Mouse (Mus musculus): ENCODE results near the gene Adam19. TPM values are rescaled to one million over a fixed set of nuclear protein-coding genes. Genes with fewer than 3 reads are reported as not detected.
A peak's percentile ranks its signal among the peaks of the same experiment; 100 is the strongest.

Gene Adam19
- total and polyA plus RNA-seq, 2 experiments from 2014 or later, result 15.8 to 67.9 TPM

GRCm38 (mm10) chr11:46060651-46061020 is 4.8 kb downstream of the Adam19 start:
- Histone ChIP-seq H3K36me3 (replicated peaks; ENCODE audit: control insufficient read depth, insufficient read depth, low read length) (peaks cover 27% of the 10 kb centered on the region), H3K27ac (ENCODE audit: low read depth) (peak overlapping the region; percentile 36), H3K4me3 (ENCODE audit: low read depth, low read length) (no peak overlapping the region), H3K4me2 (ENCODE audit: low read depth, low read length) (no peak overlapping the region), H3K27me3 (ENCODE audit: control insufficient read depth, insufficient read depth, low read length) (no peaks in the 10 kb centered on the region), H3K4me1 (ENCODE audit: control insufficient read depth, insufficient read depth) (peaks cover 67% of the 10 kb centered on the region), H3K9ac (replicated peaks; ENCODE audit: low read depth, low read length) (no peak overlapping the region), H3K9me3 (replicated peaks; ENCODE audit: control insufficient read depth, low read length) (no peaks in the 10 kb centered on the region)
- ATAC-seq (ENCODE audit: insufficient read depth, low read depth), result no peak
- 61% methylated on average over 5 of the region's 5 CpGs for WGBS
- no peak for TF ChIP-seq EP300 (IDR thresholded peaks at IDR 0.05; ENCODE audit: low read depth)
- TF ChIP-seq CTCF (IDR thresholded peaks at IDR 0.05; ENCODE audit: low read depth), result no peak
- no peak for DNase-seq (ENCODE audit: low spot score)

GRCm38 (mm10) chr11:46061776-46062445 is 6.1 kb downstream of the Adam19 start:
- H3K4me1 ChIP-seq (ENCODE audit: control insufficient read depth, insufficient read depth), result peaks cover 80% of the 10 kb centered on the region
- no peak for DNase-seq (ENCODE audit: low spot score)
- no peak for TF ChIP-seq CTCF (IDR thresholded peaks at IDR 0.05; ENCODE audit: low read depth)
- TF ChIP-seq EP300 (IDR thresholded peaks at IDR 0.05; ENCODE audit: low read depth), result no peak
- H3K4me3 ChIP-seq (ENCODE audit: low read depth, low read length), result no peak overlapping the region
- WGBS, result 53% methylated on average over 6 of the region's 6 CpGs
- H3K4me2 ChIP-seq (ENCODE audit: low read depth, low read length), result no peak overlapping the region
- ATAC-seq (ENCODE audit: insufficient read depth, low read depth), result no peak
- peak overlapping the region; percentile 95 for H3K27ac ChIP-seq (ENCODE audit: low read depth)
- H3K27me3 ChIP-seq (ENCODE audit: control insufficient read depth, insufficient read depth, low read length), result no peaks in the 10 kb centered on the region
- H3K9me3 ChIP-seq (replicated peaks; ENCODE audit: control insufficient read depth, low read length), result no peaks in the 10 kb centered on the region
- peaks cover 27% of the 10 kb centered on the region for H3K36me3 ChIP-seq (replicated peaks; ENCODE audit: control insufficient read depth, insufficient read depth, low read length)
- H3K9ac ChIP-seq (replicated peaks; ENCODE audit: low read depth, low read length), result peak overlapping the region; percentile 8; the same call in 1 of the 2 replicates

GRCm38 (mm10) chr11:46062569-46062968 is 6.8 kb downstream of the Adam19 start:
- Histone ChIP-seq H3K9ac (replicated peaks; ENCODE audit: low read depth, low read length) (0 out of 2 replicates have a peak overlapping the region, but pooled peaks have one; percentile 8), H3K9me3 (replicated peaks; ENCODE audit: control insufficient read depth, low read length) (no peaks in the 10 kb centered on the region), H3K4me3 (ENCODE audit: low read depth, low read length) (no peak overlapping the region), H3K4me1 (ENCODE audit: control insufficient read depth, insufficient read depth) (peaks cover 76% of the 10 kb centered on the region), H3K27me3 (ENCODE audit: control insufficient read depth, insufficient read depth, low read length) (no peaks in the 10 kb centered on the region), H3K4me2 (ENCODE audit: low read depth, low read length) (no peak overlapping the region), H3K27ac (ENCODE audit: low read depth) (peak overlapping the region; percentile 95), H3K36me3 (replicated peaks; ENCODE audit: control insufficient read depth, insufficient read depth, low read length) (peaks cover 27% of the 10 kb centered on the region)
- ATAC-seq (ENCODE audit: insufficient read depth, low read depth) (no peak), DNase-seq (ENCODE audit: low spot score) (no peak)
- 48% methylated on average over 4 of the region's 4 CpGs for WGBS
- TF ChIP-seq CTCF (IDR thresholded peaks at IDR 0.05; ENCODE audit: low read depth), result no peak

GRCm38 (mm10) chr11:46062993-46063731 is 7.4 kb downstream of the Adam19 start:
- Histone ChIP-seq H3K4me2 (ENCODE audit: low read depth, low read length) (peak overlapping the region; percentile 26), H3K4me3 (ENCODE audit: low read depth, low read length) (no peak overlapping the region), H3K27ac (ENCODE audit: low read depth) (peak overlapping the region; percentile 95), H3K9me3 (replicated peaks; ENCODE audit: control insufficient read depth, low read length) (no peaks in the 10 kb centered on the region), H3K27me3 (ENCODE audit: control insufficient read depth, insufficient read depth, low read length) (no peaks in the 10 kb centered on the region), H3K36me3 (replicated peaks; ENCODE audit: control insufficient read depth, insufficient read depth, low read length) (peaks cover 27% of the 10 kb centered on the region), H3K4me1 (ENCODE audit: control insufficient read depth, insufficient read depth) (peaks cover 70% of the 10 kb centered on the region), H3K9ac (replicated peaks; ENCODE audit: low read depth, low read length) (0 out of 2 replicates have a peak overlapping the region, but pooled peaks have one; percentile 20)
- peak; percentile 46 for TF ChIP-seq CTCF (IDR thresholded peaks at IDR 0.05; ENCODE audit: low read depth)
- peak; percentile 94 for TF ChIP-seq EP300 (IDR thresholded peaks at IDR 0.05; ENCODE audit: low read depth)
- peak; percentile 73 for ATAC-seq (ENCODE audit: insufficient read depth, low read depth)
- WGBS, result 15% methylated on average over 9 of the region's 9 CpGs
- DNase-seq (ENCODE audit: low spot score), result peak; percentile 88

GRCm38 (mm10) chr11:46064767-46065166 is 9.0 kb downstream of the Adam19 start:
- DNase-seq (ENCODE audit: low spot score), result no peak
- TF ChIP-seq EP300 (IDR thresholded peaks at IDR 0.05; ENCODE audit: low read depth) (no peak; the same call in 1 of the 2 replicates), CTCF (IDR thresholded peaks at IDR 0.05; ENCODE audit: low read depth) (no peak)
- Histone ChIP-seq H3K27me3 (ENCODE audit: control insufficient read depth, insufficient read depth, low read length) (no peaks in the 10 kb centered on the region), H3K4me2 (ENCODE audit: low read depth, low read length) (no peak overlapping the region), H3K36me3 (replicated peaks; ENCODE audit: control insufficient read depth, insufficient read depth, low read length) (peaks cover 27% of the 10 kb centered on the region), H3K4me1 (ENCODE audit: control insufficient read depth, insufficient read depth) (peaks cover 73% of the 10 kb centered on the region), H3K9me3 (replicated peaks; ENCODE audit: control insufficient read depth, low read length) (no peaks in the 10 kb centered on the region), H3K4me3 (ENCODE audit: low read depth, low read length) (no peak overlapping the region), H3K27ac (ENCODE audit: low read depth) (peak overlapping the region; percentile 95), H3K9ac (replicated peaks; ENCODE audit: low read depth, low read length) (peak overlapping the region; percentile 4)
- ATAC-seq (ENCODE audit: insufficient read depth, low read depth), result no peak
- 16% methylated on average over 8 of the region's 8 CpGs for WGBS
